Mouse (Mus musculus) 3T3-L1 (cell line): ENCODE measurements at regions not wholly inside any gene's neighbourhood (a gene's known extent, or its start where the extent isn't known, plus 50 kb on each side); places are given as distances from the start of the nearest gene placed in this dataset.

Source experiments
- DNase-seq: peaks from one replicate; pipeline ENCODE4 v3.0.0-alpha.2; 2015; ENCODE audit warnings: low read depth, low spot score

DNA sequence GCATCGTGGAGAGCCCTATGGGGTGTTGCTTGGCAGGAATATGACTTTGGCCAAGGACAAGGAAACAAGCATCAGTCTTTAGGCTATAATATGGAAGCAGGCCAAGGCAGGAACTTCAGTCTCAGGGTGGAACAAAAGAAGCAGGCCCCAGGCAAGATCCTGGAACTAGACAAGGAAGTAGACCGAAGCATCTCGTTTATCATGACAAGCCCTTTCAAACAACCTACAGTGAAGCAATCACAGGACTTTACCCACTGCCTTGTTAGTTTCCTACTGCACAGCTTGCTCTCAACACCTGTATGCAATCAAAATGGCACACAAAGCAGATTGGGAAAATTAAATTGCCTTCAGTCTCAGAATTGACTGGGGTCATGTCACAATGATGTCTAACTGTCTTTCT, 163.2 kb upstream of the Gulp1 start:
- no peak for DNase-seq

DNA sequence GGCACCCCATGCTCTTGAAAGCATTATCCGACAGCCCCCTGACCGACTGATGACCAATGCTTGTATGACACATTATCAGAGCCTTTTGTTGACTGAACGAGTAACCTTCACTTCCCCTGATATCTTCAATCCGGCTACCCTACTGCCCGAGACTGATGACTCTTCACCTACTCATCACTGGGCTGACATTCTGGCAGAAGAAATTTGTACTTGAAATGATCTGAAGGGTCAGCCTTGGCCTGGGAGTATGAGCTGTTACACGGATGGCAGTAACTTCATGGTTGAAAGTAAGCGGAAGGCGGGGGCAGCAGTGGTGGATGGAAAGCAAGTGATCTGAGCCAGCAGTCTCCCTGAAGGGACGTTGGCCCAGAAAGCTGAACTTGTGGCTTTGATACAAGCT, 159.2 kb upstream of the Gulp1 start:
- DNase-seq: peak; percentile 31

DNA sequence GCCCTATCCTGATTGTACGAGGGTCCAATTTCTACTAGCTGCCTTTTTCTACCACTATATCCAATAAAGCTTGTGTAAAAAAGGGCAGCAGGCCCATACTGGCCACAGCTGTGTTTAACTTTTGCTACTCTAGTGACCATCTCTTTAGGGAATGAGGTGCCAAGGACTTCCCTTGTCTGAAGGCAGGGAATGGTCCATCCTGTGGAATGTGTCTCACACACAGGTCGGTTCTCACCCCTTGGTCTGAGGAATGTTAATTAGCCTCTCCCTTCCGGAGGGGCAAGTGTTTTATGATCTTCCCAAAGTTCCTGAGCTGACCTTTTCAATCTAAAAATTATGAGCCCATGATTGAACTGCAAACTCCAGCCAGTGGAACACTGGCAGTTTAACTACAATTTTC, 155.8 kb upstream of the Gulp1 start:
- no peak for DNase-seq

DNA sequence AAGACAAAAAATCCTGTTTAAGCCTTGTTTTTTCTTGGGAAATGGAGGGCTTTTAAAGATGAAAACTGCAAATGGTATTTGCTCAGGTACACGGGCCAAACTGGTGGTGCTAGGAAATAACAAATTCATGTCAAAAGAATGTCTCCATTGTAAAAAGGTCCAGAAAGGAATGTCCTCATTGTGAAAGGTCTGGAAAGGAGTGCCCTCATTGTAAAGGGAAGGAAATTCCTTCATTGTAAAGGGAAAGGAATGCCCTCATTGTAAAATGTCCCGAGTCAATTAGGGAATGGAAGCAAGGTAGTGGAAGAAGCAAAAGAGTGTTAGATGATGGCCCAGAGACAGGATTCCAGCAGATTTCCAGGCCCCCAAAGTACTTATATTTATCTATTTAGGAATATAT, 153.2 kb upstream of the Gulp1 start:
- DNase-seq: peak; percentile 47

DNA sequence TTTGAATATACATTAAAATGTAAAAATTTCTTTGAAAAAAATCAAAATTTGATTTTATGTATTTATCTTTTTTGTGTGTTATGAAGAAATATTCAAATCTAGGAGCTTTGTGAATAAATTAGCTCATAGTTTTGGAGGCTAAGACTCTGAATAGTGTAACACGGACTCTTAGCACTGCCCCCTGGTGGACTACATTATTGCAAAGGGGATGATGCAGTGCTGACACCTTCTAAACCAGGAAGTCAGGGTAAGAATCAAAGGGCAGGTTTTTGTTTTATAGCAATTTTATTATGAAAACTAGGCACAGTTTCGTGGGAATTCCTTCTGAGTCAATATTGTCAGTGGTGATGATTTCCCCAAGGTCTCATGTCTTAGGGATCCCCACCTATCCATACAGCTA, 113.5 kb upstream of the Gulp1 start:
- DNase-seq: peak; percentile 66
